Mouse (Mus musculus): ENCODE data around the gene Herc3.
"Not testable (repeated sequence)": the region's sequence is repeated elsewhere in the genome, so short reads cannot be mapped to it uniquely, and the experiment has no call there.

Gene Herc3

GRCm38 (mm10) chr6:58859517-58859916 lies 28.3 kb downstream of the Herc3 start:
- DNase-seq (ENCODE audit: low read depth, low spot score): no peak

GRCm38 (mm10) chr6:58862446-58862993 lies 31.3 kb downstream of the Herc3 start:
- DNase-seq (ENCODE audit: low read depth, low spot score): no peak

GRCm38 (mm10) chr6:58863631-58864235 lies 32.5 kb downstream of the Herc3 start:
- no peak for DNase-seq (ENCODE audit: low read depth, low spot score)

- not testable (repeated sequence) for DNase-seq (ENCODE audit: low read depth, low spot score)
Observed at GRCm38 (mm10) chr6:58867858-58868257, 36.6 kb downstream of the Herc3 start.

GRCm38 (mm10) chr6:58879572-58879971 lies 48.3 kb downstream of the Herc3 start:
- no peak for DNase-seq (ENCODE audit: low read depth, low spot score)

- no peak for DNase-seq (ENCODE audit: low read depth, low spot score)
Observed at GRCm38 (mm10) chr6:58879987-58880386, 48.7 kb downstream of the Herc3 start.

GRCm38 (mm10) chr6:58880861-58881260 lies 49.6 kb downstream of the Herc3 start:
- no peak for DNase-seq (ENCODE audit: low read depth, low spot score)

GRCm38 (mm10) chr6:58881363-58881762 lies 50.1 kb downstream of the Herc3 start:
- DNase-seq (ENCODE audit: low read depth, low spot score): no peak

GRCm38 (mm10) chr6:58882271-58882670 lies 51.0 kb downstream of the Herc3 start:
- no peak for DNase-seq (ENCODE audit: low read depth, low spot score)

- no peak for DNase-seq (ENCODE audit: low read depth, low spot score)
Observed at GRCm38 (mm10) chr6:58889917-58890316, 58.7 kb downstream of the Herc3 start.

GRCm38 (mm10) chr6:58893307-58893706 lies 62.0 kb downstream of the Herc3 start:
- no peak for DNase-seq (ENCODE audit: low read depth, low spot score)

- no peak for DNase-seq (ENCODE audit: low read depth, low spot score)
Observed at GRCm38 (mm10) chr6:58894994-58895393, 63.7 kb downstream of the Herc3 start.

- no peak for DNase-seq (ENCODE audit: low read depth, low spot score)
Observed at GRCm38 (mm10) chr6:58896648-58897047, 65.4 kb downstream of the Herc3 start.

GRCm38 (mm10) chr6:58899076-58899475 lies 67.8 kb downstream of the Herc3 start:
- DNase-seq (ENCODE audit: low read depth, low spot score): no peak

- DNase-seq (ENCODE audit: low read depth, low spot score): no peak
Observed at GRCm38 (mm10) chr6:58900536-58900935, 69.3 kb downstream of the Herc3 start.

GRCm38 (mm10) chr6:58903171-58903570 lies 71.9 kb downstream of the Herc3 start:
- peak; percentile 54 for DNase-seq (ENCODE audit: low read depth, low spot score)

- DNase-seq (ENCODE audit: low read depth, low spot score): no peak
Observed at GRCm38 (mm10) chr6:58904551-58904950, 73.3 kb downstream of the Herc3 start.

GRCm38 (mm10) chr6:58906852-58907261 lies 75.6 kb downstream of the Herc3 start, which contains the start of gene Nap1l5:
Gene Nap1l5 (minus strand): TSS chr6:58907076.
- DNase-seq (ENCODE audit: low read depth, low spot score): no peak

- DNase-seq (ENCODE audit: low read depth, low spot score): no peak
Observed at GRCm38 (mm10) chr6:58907336-58907735, 76.1 kb downstream of the Herc3 start.

GRCm38 (mm10) chr6:58907791-58908190 lies 76.5 kb downstream of the Herc3 start:
- no peak for DNase-seq (ENCODE audit: low read depth, low spot score)

- DNase-seq (ENCODE audit: low read depth, low spot score): no peak
Observed at GRCm38 (mm10) chr6:58912842-58913241, 81.6 kb downstream of the Herc3 start.

- no peak for DNase-seq (ENCODE audit: low read depth, low spot score)
Observed at GRCm38 (mm10) chr6:58913551-58913950, 82.3 kb downstream of the Herc3 start.

GRCm38 (mm10) chr6:58913971-58914370 lies 82.7 kb downstream of the Herc3 start:
- no peak for DNase-seq (ENCODE audit: low read depth, low spot score)

- no peak for DNase-seq (ENCODE audit: low read depth, low spot score)
Observed at GRCm38 (mm10) chr6:58916498-58916897, 85.2 kb downstream of the Herc3 start.
